Mouse (Mus musculus): ENCODE results near the gene H2afz. TPM values are rescaled to one million over a fixed set of nuclear protein-coding genes. Genes with fewer than 3 reads are reported as not detected.
A peak's percentile ranks its signal among the peaks of the same experiment; 100 is the strongest.

H2afz gene
- polyA plus RNA-seq, 1 experiment from 2014 or later, result 3,607 TPM

DNA sequence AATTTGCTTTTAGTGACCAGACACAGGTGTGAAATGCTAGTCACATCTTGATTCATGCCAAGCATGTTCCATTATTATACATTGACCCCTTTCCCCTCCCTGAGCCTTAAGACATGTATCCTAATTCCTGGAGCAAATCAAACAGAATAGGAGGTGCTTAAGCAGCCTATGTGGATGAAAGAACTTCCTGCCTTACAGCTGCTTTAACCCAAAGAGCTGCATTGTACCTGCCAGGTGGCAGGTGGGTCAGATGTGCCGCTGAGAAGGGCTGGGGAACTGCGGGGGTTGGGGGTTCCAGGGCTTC lies 2.8 kb downstream of the H2afz start:
- H3K4me2 ChIP-seq (ENCODE audit: low read depth, low read length), result peak overlapping the region; percentile 92
- WGBS, result 3% methylated on average over 2 of the region's 2 CpGs
- DNase-seq (ENCODE audit: low spot score) (no peak), ATAC-seq (replicated peaks; ENCODE audit: insufficient number of reproducible peaks, low FRiP score, low TSS enrichment, low read depth) (no peak)
- H3K9me3 ChIP-seq (replicated peaks; ENCODE audit: control insufficient read depth, low read length), result no peaks in the 10 kb centered on the region
- H3K27ac ChIP-seq (replicated peaks; ENCODE audit: low read depth, low read length), result peak overlapping the region; percentile 97
- H3K4me3 ChIP-seq (ENCODE audit: low read depth, low read length), result peak overlapping the region; percentile 86
- H3K4me1 ChIP-seq (ENCODE audit: control insufficient read depth, insufficient read depth, low read length), result no peaks in the 10 kb centered on the region
- H3K27me3 ChIP-seq (ENCODE audit: control insufficient read depth, insufficient read depth, low read length), result no peaks in the 10 kb centered on the region
- H3K36me3 ChIP-seq (replicated peaks; ENCODE audit: control insufficient read depth, insufficient read depth, low read depth, low read length), result no peaks in the 10 kb centered on the region
- peak overlapping the region; percentile 97 for H3K9ac ChIP-seq (replicated peaks; ENCODE audit: low read length)

DNA sequence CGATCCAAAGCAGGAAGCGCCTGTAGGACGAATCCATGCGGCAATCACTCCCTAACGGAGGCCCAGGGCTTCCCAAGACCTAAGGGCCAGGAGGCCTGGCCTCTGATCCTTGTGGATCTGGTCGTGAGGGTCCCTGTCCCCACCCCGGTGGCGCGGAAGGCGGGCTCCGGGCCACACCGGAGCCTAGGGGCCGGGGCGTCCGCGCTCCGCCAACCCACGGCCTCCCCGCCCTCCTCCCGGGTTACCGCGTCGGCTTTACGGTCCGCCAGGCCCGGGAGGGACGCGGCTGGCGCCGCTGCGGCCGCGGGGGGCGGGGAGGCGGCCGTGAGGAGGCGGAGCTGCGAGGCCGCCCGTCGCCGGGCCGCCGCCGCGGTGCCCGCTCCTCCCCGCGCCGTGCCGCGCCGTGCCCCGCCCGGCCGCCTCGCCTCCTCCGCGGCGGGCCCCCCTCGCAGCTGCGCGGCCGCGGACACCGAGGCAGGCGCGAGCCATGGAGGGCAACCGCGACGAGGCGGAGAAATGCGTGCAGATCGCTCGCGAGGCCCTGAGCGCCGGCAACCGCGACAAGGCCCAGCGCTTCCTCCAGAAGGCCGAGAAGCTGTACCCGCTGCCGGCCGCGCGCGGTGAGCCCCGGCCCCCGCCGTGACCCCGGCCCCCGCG lies 3.3 kb downstream of the H2afz start, which contains the start of gene Dnajb14:
Gene Dnajb14 (plus strand): TSS at position 239 of the 657 bp plus-strand sequence.
- H3K27me3 ChIP-seq (ENCODE audit: control insufficient read depth, insufficient read depth, low read length), result no peaks in the 10 kb centered on the region
- no peak; the same call in 1 of the 2 replicates for ATAC-seq (replicated peaks; ENCODE audit: insufficient number of reproducible peaks, low FRiP score, low TSS enrichment, low read depth)
- peak within 1 kb of the TSS; percentile 92 for H3K4me2 ChIP-seq (ENCODE audit: low read depth, low read length)
- DNase-seq (ENCODE audit: low spot score), result peak; percentile 72
- H3K9ac ChIP-seq (replicated peaks; ENCODE audit: low read length), result peak within 1 kb of the TSS; percentile 97
- peak within 1 kb of the TSS; percentile 97 for H3K27ac ChIP-seq (replicated peaks; ENCODE audit: low read depth, low read length)
- under 1% methylated on average over 45 of the region's 94 CpGs for WGBS
- H3K9me3 ChIP-seq (replicated peaks; ENCODE audit: control insufficient read depth, low read length), result no peaks in the 10 kb centered on the region
- no peaks in the 10 kb centered on the region for H3K36me3 ChIP-seq (replicated peaks; ENCODE audit: control insufficient read depth, insufficient read depth, low read depth, low read length)
- peak within 1 kb of the TSS; percentile 86 for H3K4me3 ChIP-seq (ENCODE audit: low read depth, low read length)
- H3K4me1 ChIP-seq (ENCODE audit: control insufficient read depth, insufficient read depth, low read length), result no peaks in the 10 kb centered on the region

DNA sequence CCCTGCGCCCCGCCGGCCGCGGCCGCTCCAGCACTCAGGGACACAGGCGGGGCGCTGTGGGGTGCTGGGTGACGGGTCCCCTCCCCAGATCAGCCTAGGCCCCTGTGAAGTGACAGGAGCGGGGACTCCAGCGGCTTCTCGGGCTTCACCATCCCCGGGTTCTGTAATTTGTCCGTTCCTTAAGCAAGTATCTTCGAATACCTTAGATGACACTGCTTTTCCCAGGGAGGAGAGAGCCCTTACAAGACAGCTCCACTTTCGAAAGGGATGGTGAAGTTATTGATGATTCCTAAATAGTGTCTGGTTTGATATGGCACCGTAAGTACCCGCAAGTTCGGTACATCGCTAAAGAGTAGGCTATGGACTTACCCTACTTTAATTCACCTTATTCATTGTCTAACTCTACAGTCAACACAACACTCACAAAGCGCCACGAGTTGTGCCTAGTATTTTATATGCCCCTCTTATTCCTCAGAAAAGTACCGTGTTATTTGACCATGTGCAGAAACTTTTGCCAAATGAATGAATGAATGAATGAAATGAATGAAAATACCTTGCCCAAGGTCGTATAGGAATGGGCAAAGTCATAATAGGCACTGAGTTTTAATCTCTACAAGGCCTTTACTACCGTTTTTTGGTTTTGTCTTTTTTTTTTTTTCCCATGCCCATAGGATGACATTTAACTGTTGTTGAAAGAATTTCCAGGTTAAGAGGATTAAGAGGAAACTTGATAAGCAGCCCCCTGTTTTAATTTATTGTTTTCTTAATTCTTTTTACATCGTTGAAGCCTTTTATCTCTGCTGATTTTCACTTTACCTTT lies 4.0 kb downstream of the H2afz start:
- 7% methylated on average over 23 of the region's 26 CpGs for WGBS
- Histone ChIP-seq H3K9ac (replicated peaks; ENCODE audit: low read length) (peak overlapping the region; percentile 97), H3K4me3 (ENCODE audit: low read depth, low read length) (peak overlapping the region; percentile 86)

DNA sequence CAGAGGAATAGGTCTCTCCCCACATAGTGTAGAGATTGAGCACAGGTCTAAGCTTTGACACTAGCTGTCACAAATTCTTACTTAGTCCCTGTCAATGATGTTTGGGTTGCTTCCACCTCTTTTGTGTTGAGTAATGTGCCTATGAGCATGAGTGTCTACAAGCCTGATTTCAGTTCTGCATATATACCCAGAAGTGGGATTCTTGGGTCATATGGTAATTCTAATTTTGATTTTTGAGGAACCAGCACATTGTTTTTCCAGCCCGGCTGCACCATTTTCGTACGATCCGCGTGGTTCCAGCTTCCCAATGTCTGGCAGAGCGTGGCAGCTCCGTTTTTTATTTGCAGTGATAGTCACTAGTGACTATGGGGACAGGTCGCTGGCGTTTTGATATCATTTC lies 5.1 kb downstream of the H2afz start:
- Histone ChIP-seq H3K27ac (replicated peaks; ENCODE audit: low read depth, low read length) (no peak overlapping the region), H3K9ac (replicated peaks; ENCODE audit: low read length) (no peak overlapping the region), H3K4me1 (ENCODE audit: control insufficient read depth, insufficient read depth, low read length) (no peaks in the 10 kb centered on the region), H3K4me3 (ENCODE audit: low read depth, low read length) (no peak overlapping the region), H3K36me3 (replicated peaks; ENCODE audit: control insufficient read depth, insufficient read depth, low read depth, low read length) (no peaks in the 10 kb centered on the region), H3K4me2 (ENCODE audit: low read depth, low read length) (no peak overlapping the region), H3K27me3 (ENCODE audit: control insufficient read depth, insufficient read depth, low read length) (no peaks in the 10 kb centered on the region), H3K9me3 (replicated peaks; ENCODE audit: control insufficient read depth, low read length) (no peaks in the 10 kb centered on the region)
- ATAC-seq (replicated peaks; ENCODE audit: insufficient number of reproducible peaks, low FRiP score, low TSS enrichment, low read depth) (no peak), DNase-seq (ENCODE audit: low spot score) (no peak)
- WGBS, result 96% methylated on average over 9 of the region's 9 CpGs

More for the DNA sequence above, 4.0 kb downstream of the H2afz start:
- Histone ChIP-seq H3K4me1 (ENCODE audit: control insufficient read depth, insufficient read depth, low read length) (no peaks in the 10 kb centered on the region), H3K27me3 (ENCODE audit: control insufficient read depth, insufficient read depth, low read length) (no peaks in the 10 kb centered on the region), H3K36me3 (replicated peaks; ENCODE audit: control insufficient read depth, insufficient read depth, low read depth, low read length) (no peaks in the 10 kb centered on the region), H3K9me3 (replicated peaks; ENCODE audit: control insufficient read depth, low read length) (no peaks in the 10 kb centered on the region), H3K4me2 (ENCODE audit: low read depth, low read length) (peak overlapping the region; percentile 92), H3K27ac (replicated peaks; ENCODE audit: low read depth, low read length) (peak overlapping the region; percentile 97)
- DNase-seq (ENCODE audit: low spot score) (peak; percentile 49), ATAC-seq (replicated peaks; ENCODE audit: insufficient number of reproducible peaks, low FRiP score, low TSS enrichment, low read depth) (no peak)

DNA sequence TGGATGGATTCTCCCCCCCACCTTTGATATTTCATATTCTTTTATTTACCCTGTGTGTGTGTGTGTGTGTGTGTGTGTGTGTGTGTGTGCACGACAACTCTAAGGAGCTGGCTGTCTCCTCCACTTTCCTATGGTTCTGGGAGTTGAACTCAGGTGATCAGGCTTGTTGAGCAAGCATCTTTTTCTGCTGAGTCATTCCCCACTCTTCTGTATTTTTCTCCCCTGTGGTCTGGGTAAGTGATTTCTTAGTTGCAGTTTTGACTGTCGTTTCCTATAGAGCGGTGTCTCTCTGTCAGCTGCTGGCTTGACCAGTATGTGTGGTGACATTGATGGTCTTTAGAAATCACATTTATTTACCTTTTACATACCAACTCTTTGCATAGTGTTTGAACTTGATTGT lies 15.0 kb downstream of the H2afz start:
- DNase-seq (ENCODE audit: low spot score) (no peak), ATAC-seq (replicated peaks; ENCODE audit: insufficient number of reproducible peaks, low FRiP score, low TSS enrichment, low read depth) (no peak)
- H3K36me3 ChIP-seq (replicated peaks; ENCODE audit: control insufficient read depth, insufficient read depth, low read depth, low read length), result no peaks in the 10 kb centered on the region
- H3K4me3 ChIP-seq (ENCODE audit: low read depth, low read length), result no peak overlapping the region
- 90% methylated on average over 3 of the region's 3 CpGs for WGBS
- no peaks in the 10 kb centered on the region for H3K9me3 ChIP-seq (replicated peaks; ENCODE audit: control insufficient read depth, low read length)
- no peak overlapping the region for H3K4me2 ChIP-seq (ENCODE audit: low read depth, low read length)
- H3K4me1 ChIP-seq (ENCODE audit: control insufficient read depth, insufficient read depth, low read length), result no peaks in the 10 kb centered on the region
- H3K27ac ChIP-seq (replicated peaks; ENCODE audit: low read depth, low read length), result no peak overlapping the region
- no peak overlapping the region for H3K9ac ChIP-seq (replicated peaks; ENCODE audit: low read length)
- no peaks in the 10 kb centered on the region for H3K27me3 ChIP-seq (ENCODE audit: control insufficient read depth, insufficient read depth, low read length)

DNA sequence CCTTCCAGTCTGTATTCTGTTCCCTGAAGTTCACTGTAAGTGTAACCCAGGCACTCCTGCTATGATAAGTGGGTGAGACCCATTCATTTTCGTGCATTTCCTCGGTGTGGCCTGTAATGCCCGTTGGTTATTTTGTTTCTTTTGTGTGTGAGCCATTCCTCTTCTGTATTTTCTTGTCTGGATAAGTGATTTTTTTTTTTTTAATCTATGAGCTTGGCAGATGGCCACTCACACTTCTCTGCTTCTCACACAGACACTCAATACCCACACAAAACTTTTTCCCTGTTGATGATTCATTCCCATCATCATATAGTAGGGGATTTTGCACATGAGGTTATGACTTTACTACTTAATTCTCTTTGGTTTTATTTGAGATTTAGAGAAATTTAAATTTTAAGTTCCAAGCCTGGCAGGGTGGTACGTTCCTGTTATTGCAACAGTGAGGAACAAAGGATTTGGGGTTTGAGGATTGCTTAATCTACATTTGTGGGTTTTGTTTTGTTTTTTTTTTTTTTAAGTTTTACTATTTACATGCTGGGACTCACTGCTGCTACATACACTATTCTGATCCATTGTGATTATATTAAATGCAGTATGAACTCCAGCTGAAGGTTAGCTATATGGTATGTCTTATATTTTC lies 15.9 kb downstream of the H2afz start:
- no peak overlapping the region for H3K4me2 ChIP-seq (ENCODE audit: low read depth, low read length)
- no peak overlapping the region for H3K9ac ChIP-seq (replicated peaks; ENCODE audit: low read length)
- H3K9me3 ChIP-seq (replicated peaks; ENCODE audit: control insufficient read depth, low read length), result no peaks in the 10 kb centered on the region
- no peaks in the 10 kb centered on the region for H3K36me3 ChIP-seq (replicated peaks; ENCODE audit: control insufficient read depth, insufficient read depth, low read depth, low read length)
- ATAC-seq (replicated peaks; ENCODE audit: insufficient number of reproducible peaks, low FRiP score, low TSS enrichment, low read depth) (no peak), DNase-seq (ENCODE audit: low spot score) (no peak)
- H3K27ac ChIP-seq (replicated peaks; ENCODE audit: low read depth, low read length), result no peak overlapping the region
- no peaks in the 10 kb centered on the region for H3K4me1 ChIP-seq (ENCODE audit: control insufficient read depth, insufficient read depth, low read length)
- 88% methylated on average over 4 of the region's 4 CpGs for WGBS
- H3K27me3 ChIP-seq (ENCODE audit: control insufficient read depth, insufficient read depth, low read length), result no peaks in the 10 kb centered on the region
- H3K4me3 ChIP-seq (ENCODE audit: low read depth, low read length), result no peak overlapping the region

DNA sequence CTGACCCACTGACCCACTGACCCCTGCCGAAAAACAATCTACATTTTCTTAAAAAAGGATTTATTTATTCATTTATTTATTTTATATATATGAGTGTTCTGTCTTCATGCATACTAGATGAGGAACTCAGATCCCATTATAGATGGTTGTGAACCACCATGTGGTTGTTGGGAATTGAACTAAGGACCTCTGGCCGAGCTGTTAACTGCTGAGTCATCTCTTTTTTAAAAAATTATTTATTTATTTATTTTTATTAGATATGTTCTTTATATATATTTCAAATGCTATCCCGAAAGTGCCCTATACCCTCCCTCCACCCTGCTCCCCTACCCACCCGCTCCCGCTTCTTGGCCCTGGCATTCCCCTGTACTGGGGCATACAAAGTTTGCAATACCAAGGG lies 16.8 kb downstream of the H2afz start:
- 97% methylated on average over 5 of the region's 5 CpGs for WGBS
- Histone ChIP-seq H3K4me2 (ENCODE audit: low read depth, low read length) (no peak overlapping the region), H3K9me3 (replicated peaks; ENCODE audit: control insufficient read depth, low read length) (no peaks in the 10 kb centered on the region), H3K4me3 (ENCODE audit: low read depth, low read length) (no peak overlapping the region), H3K27ac (replicated peaks; ENCODE audit: low read depth, low read length) (no peak overlapping the region), H3K4me1 (ENCODE audit: control insufficient read depth, insufficient read depth, low read length) (no peaks in the 10 kb centered on the region), H3K36me3 (replicated peaks; ENCODE audit: control insufficient read depth, insufficient read depth, low read depth, low read length) (no peaks in the 10 kb centered on the region), H3K27me3 (ENCODE audit: control insufficient read depth, insufficient read depth, low read length) (no peaks in the 10 kb centered on the region), H3K9ac (replicated peaks; ENCODE audit: low read length) (no peak overlapping the region)
- DNase-seq (ENCODE audit: low spot score), result no peak
- no peak for ATAC-seq (replicated peaks; ENCODE audit: insufficient number of reproducible peaks, low FRiP score, low TSS enrichment, low read depth)

DNA sequence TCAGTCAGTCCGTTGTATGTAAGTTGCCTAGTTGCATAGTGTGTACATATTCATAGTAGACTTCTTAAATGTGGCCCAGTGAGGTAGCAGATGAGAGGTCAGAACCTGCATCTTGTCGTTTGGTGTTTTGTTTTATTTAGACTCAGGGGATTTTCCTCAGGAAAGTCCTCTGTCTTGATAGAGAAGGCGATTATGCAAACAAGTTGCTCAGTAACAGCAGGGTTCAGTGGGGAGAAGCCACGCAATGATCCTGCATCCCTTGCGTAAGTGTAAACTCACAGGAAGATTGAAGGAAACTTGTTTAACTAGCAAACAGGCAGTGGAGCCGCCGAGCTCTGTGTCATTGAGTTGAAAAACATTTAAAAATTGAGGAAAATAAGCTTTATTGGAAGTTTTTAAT lies 23.7 kb downstream of the H2afz start:
- H3K36me3 ChIP-seq (replicated peaks; ENCODE audit: control insufficient read depth, insufficient read depth, low read depth, low read length), result no peaks in the 10 kb centered on the region; the same call in 1 of the 2 replicates
- WGBS, result 74% methylated on average over 7 of the region's 7 CpGs
- no peak for DNase-seq (ENCODE audit: low spot score)

More for the DNA sequence above, 23.7 kb downstream of the H2afz start:
- Histone ChIP-seq H3K9me3 (replicated peaks; ENCODE audit: control insufficient read depth, low read length) (no peaks in the 10 kb centered on the region), H3K27me3 (ENCODE audit: control insufficient read depth, insufficient read depth, low read length) (no peaks in the 10 kb centered on the region), H3K4me2 (ENCODE audit: low read depth, low read length) (no peak overlapping the region), H3K4me3 (ENCODE audit: low read depth, low read length) (no peak overlapping the region), H3K27ac (replicated peaks; ENCODE audit: low read depth, low read length) (no peak overlapping the region), H3K4me1 (ENCODE audit: control insufficient read depth, insufficient read depth, low read length) (no peaks in the 10 kb centered on the region), H3K9ac (replicated peaks; ENCODE audit: low read length) (no peak overlapping the region)
- no peak for ATAC-seq (replicated peaks; ENCODE audit: insufficient number of reproducible peaks, low FRiP score, low TSS enrichment, low read depth)

Measured in embryonic facial prominence, embryonic 11.5 days (tissue).